Mouse (Mus musculus) liver, embryonic 12.5 days (tissue): ENCODE data around the gene Zyx. TPM values are rescaled to one million over a fixed set of nuclear protein-coding genes. Genes with fewer than 3 reads are reported as not detected.
A peak's percentile ranks its signal among the peaks of the same experiment; 100 is the strongest.

Experiments
- ATAC-seq: fragments of 200-750 bp; cut with Nextera tagmentation; 2 replicates; pipeline ENCODE4 v1.8.0; 2017; ENCODE audit warnings: moderate number of reproducible peaks, mild to moderate bottlenecking, moderate library complexity
- H3K27ac ChIP-seq: fragments of 300-500 bp; sonication (generic); 2 replicates; pipeline ENCODE4 v1.5.1; 2016; ENCODE audit warnings: mild to moderate bottlenecking
- H3K27me3 ChIP-seq: fragments of 300-500 bp; sonication (generic); replicated peaks from 2 replicates; pipeline ENCODE4 v1.6.1; 2016; ENCODE audit warnings: mild to moderate bottlenecking, moderate library complexity
- H3K36me3 ChIP-seq: fragments of 300-500 bp; sonication (generic); 2 replicates; pipeline ENCODE4 v1.6.1; 2016; ENCODE audit warnings: mild to moderate bottlenecking, moderate library complexity
- H3K4me1 ChIP-seq: fragments of 300-500 bp; sonication (generic); 2 replicates; pipeline ENCODE4 v1.6.1; 2016
- H3K4me2 ChIP-seq: fragments of 300-500 bp; sonication (generic); 2 replicates; pipeline ENCODE4 v1.6.1; 2016; ENCODE audit warnings: mild to moderate bottlenecking, moderate library complexity
- H3K4me3 ChIP-seq: fragments of 300-500 bp; sonication (generic); 2 replicates; pipeline ENCODE4 v1.5.1; 2016; ENCODE audit warnings: mild to moderate bottlenecking, moderate library complexity
- H3K9ac ChIP-seq: fragments of 300-500 bp; sonication (generic); 2 replicates; pipeline ENCODE4 v1.6.1; 2016; ENCODE audit warnings: mild to moderate bottlenecking, moderate library complexity
- H3K9me3 ChIP-seq: fragments of 300-500 bp; sonication (generic); replicated peaks from 2 replicates; pipeline ENCODE4 v1.6.1; 2016; ENCODE audit warnings: mild to moderate bottlenecking, moderate library complexity
- WGBS: fragments of 180-500 bp; shearing (Covaris S2); methylation state at CpG from one replicate; pipeline ENCODE4 v1.1.7; 2016; ENCODE audit not compliant: insufficient replicate concordance; 5-methylcytosine and 5-hydroxymethylcytosine counted together
- polyA plus RNA-seq: library from polyadenylated mRNA; unstranded; fragments of >200 nt; fragmentation: Nextera tagmentation; extraction: Ambion mirVana; gene quantifications from 2 replicates; pipeline ENCODE4 v1.2.1, GENCODE M21; 2016

Zyx gene
- polyA plus RNA-seq, 1 experiment from 2014 or later: 66.5 TPM

- whole genome bisulfite sequencing: 74% methylated on average over 6 of the region's 6 CpGs
- Histone ChIP-seq H3K27me3 (no peaks in the 10 kb centered on the region), H3K36me3 (peaks cover 54% of the 10 kb centered on the region), H3K4me3 (no peak overlapping the region), H3K4me2 (no peak overlapping the region), H3K4me1 (peaks cover 9% of the 10 kb centered on the region; the same call in 1 of the 2 replicates), H3K9ac (no peak overlapping the region), H3K27ac (no peak overlapping the region), H3K9me3 (no peaks in the 10 kb centered on the region)
- no peak for ATAC-seq
These were observed 10.9 kb downstream of the Zyx start for GRCm38 (mm10) chr6:42360231-42360840.

GRCm38 (mm10) chr6:42361041-42361895, 11.8 kb downstream of the Zyx start:
- no peak overlapping the region for H3K9ac ChIP-seq
- no peaks in the 10 kb centered on the region for H3K9me3 ChIP-seq
- no peak overlapping the region for H3K4me3 ChIP-seq
- no peak overlapping the region for H3K27ac ChIP-seq
- 74% methylated on average over 13 of the region's 13 CpGs for WGBS
- ATAC-seq: no peak
- no peaks in the 10 kb centered on the region for H3K27me3 ChIP-seq
- peaks cover 44% of the 10 kb centered on the region for H3K36me3 ChIP-seq
- H3K4me2 ChIP-seq: no peak overlapping the region
- H3K4me1 ChIP-seq: peaks cover 9% of the 10 kb centered on the region; the same call in 1 of the 2 replicates

- Histone ChIP-seq H3K4me3 (no peak overlapping the region), H3K27me3 (no peaks in the 10 kb centered on the region), H3K4me1 (peaks cover 9% of the 10 kb centered on the region; the same call in 1 of the 2 replicates), H3K36me3 (peaks cover 36% of the 10 kb centered on the region), H3K27ac (no peak overlapping the region), H3K9me3 (no peaks in the 10 kb centered on the region), H3K9ac (no peak overlapping the region), H3K4me2 (no peak overlapping the region)
- WGBS: 65% methylated on average over 1 of the region's 1 CpGs
- ATAC-seq: no peak
These were observed 12.6 kb downstream of the Zyx start for GRCm38 (mm10) chr6:42362074-42362473.

GRCm38 (mm10) chr6:42362497-42362896, 13.1 kb downstream of the Zyx start:
- H3K4me2 ChIP-seq: no peak overlapping the region
- H3K4me3 ChIP-seq: no peak overlapping the region
- no peak overlapping the region for H3K9ac ChIP-seq
- ATAC-seq: 0 out of 2 replicates have a peak, but pooled peaks have one; percentile 19
- 74% methylated on average over 1 of the region's 1 CpGs for WGBS
- H3K36me3 ChIP-seq: peaks cover 32% of the 10 kb centered on the region
- no peaks in the 10 kb centered on the region for H3K27me3 ChIP-seq
- H3K27ac ChIP-seq: no peak overlapping the region
- H3K9me3 ChIP-seq: no peaks in the 10 kb centered on the region
- peaks cover 9% of the 10 kb centered on the region; the same call in 1 of the 2 replicates for H3K4me1 ChIP-seq

GRCm38 (mm10) chr6:42362974-42363373, 13.5 kb downstream of the Zyx start:
- no peak overlapping the region for H3K27ac ChIP-seq
- 34% methylated on average over 3 of the region's 3 CpGs for WGBS

GRCm38 (mm10) chr6:42364066-42364465, 14.6 kb downstream of the Zyx start:
- Histone ChIP-seq H3K4me2 (no peak overlapping the region), H3K4me3 (no peak overlapping the region), H3K27ac (no peak overlapping the region), H3K9me3 (no peaks in the 10 kb centered on the region), H3K36me3 (peaks cover 16% of the 10 kb centered on the region), H3K4me1 (peaks cover 9% of the 10 kb centered on the region; the same call in 1 of the 2 replicates), H3K9ac (no peak overlapping the region), H3K27me3 (no peaks in the 10 kb centered on the region)
- 69% methylated on average over 4 of the region's 4 CpGs for WGBS
- ATAC-seq: no peak

More at GRCm38 (mm10) chr6:42362974-42363373, 13.5 kb downstream of the Zyx start:
- no peak overlapping the region for H3K4me3 ChIP-seq
- H3K27me3 ChIP-seq: no peaks in the 10 kb centered on the region
- no peaks in the 10 kb centered on the region for H3K9me3 ChIP-seq
- H3K36me3 ChIP-seq: peaks cover 27% of the 10 kb centered on the region
- H3K4me1 ChIP-seq: peaks cover 9% of the 10 kb centered on the region; the same call in 1 of the 2 replicates
- no peak overlapping the region for H3K4me2 ChIP-seq
- no peak overlapping the region for H3K9ac ChIP-seq
- ATAC-seq: no peak

GRCm38 (mm10) chr6:42364607-42365006, 15.2 kb downstream of the Zyx start:
- peaks cover 11% of the 10 kb centered on the region; the same call in 1 of the 2 replicates for H3K36me3 ChIP-seq
- 80% methylated on average over 15 of the region's 15 CpGs for WGBS
- ATAC-seq: no peak

GRCm38 (mm10) chr6:42365215-42365614, 15.8 kb downstream of the Zyx start:
- no peak overlapping the region for H3K27ac ChIP-seq
- no peaks in the 10 kb centered on the region for H3K9me3 ChIP-seq
- WGBS: 64% methylated on average over 6 of the region's 6 CpGs
- H3K4me3 ChIP-seq: no peak overlapping the region
- H3K9ac ChIP-seq: no peak overlapping the region
- peaks cover 5% of the 10 kb centered on the region; the same call in 1 of the 2 replicates for H3K36me3 ChIP-seq
- H3K4me2 ChIP-seq: no peak overlapping the region
- peaks cover 9% of the 10 kb centered on the region; the same call in 1 of the 2 replicates for H3K4me1 ChIP-seq
- no peaks in the 10 kb centered on the region for H3K27me3 ChIP-seq
- ATAC-seq: no peak

More at GRCm38 (mm10) chr6:42364607-42365006, 15.2 kb downstream of the Zyx start:
- H3K4me3 ChIP-seq: no peak overlapping the region
- peaks cover 9% of the 10 kb centered on the region; the same call in 1 of the 2 replicates for H3K4me1 ChIP-seq
- no peaks in the 10 kb centered on the region for H3K9me3 ChIP-seq
- no peak overlapping the region for H3K4me2 ChIP-seq
- H3K27me3 ChIP-seq: no peaks in the 10 kb centered on the region
- no peak overlapping the region for H3K9ac ChIP-seq
- no peak overlapping the region for H3K27ac ChIP-seq

- Histone ChIP-seq H3K4me1 (peaks cover 14% of the 10 kb centered on the region), H3K9me3 (no peaks in the 10 kb centered on the region), H3K4me3 (no peak overlapping the region), H3K4me2 (no peak overlapping the region), H3K9ac (no peak overlapping the region), H3K27me3 (peaks cover 14% of the 10 kb centered on the region; the same call in 1 of the 2 replicates), H3K36me3 (no peaks in the 10 kb centered on the region), H3K27ac (no peak overlapping the region)
- WGBS: 58% methylated on average over 3 of the region's 3 CpGs
- no peak for ATAC-seq
These were observed 20.4 kb downstream of the Zyx start for GRCm38 (mm10) chr6:42369870-42370269.

GRCm38 (mm10) chr6:42370630-42371363, 21.4 kb downstream of the Zyx start:
- ATAC-seq: no peak
- no peaks in the 10 kb centered on the region for H3K36me3 ChIP-seq
- no peak overlapping the region for H3K9ac ChIP-seq
- 65% methylated on average over 4 of the region's 4 CpGs for WGBS
- no peak overlapping the region for H3K27ac ChIP-seq
- H3K9me3 ChIP-seq: no peaks in the 10 kb centered on the region
- H3K4me1 ChIP-seq: peaks cover 14% of the 10 kb centered on the region
- H3K4me2 ChIP-seq: no peak overlapping the region
- H3K27me3 ChIP-seq: peaks cover 14% of the 10 kb centered on the region; the same call in 1 of the 2 replicates
- no peak overlapping the region for H3K4me3 ChIP-seq

GRCm38 (mm10) chr6:42372001-42372400, 22.6 kb downstream of the Zyx start:
- Histone ChIP-seq H3K4me1 (peaks cover 19% of the 10 kb centered on the region), H3K4me2 (peak overlapping the region; percentile 83), H3K4me3 (no peak overlapping the region), H3K9ac (no peak overlapping the region), H3K27ac (no peak overlapping the region), H3K36me3 (no peaks in the 10 kb centered on the region), H3K27me3 (peaks cover 14% of the 10 kb centered on the region; the same call in 1 of the 2 replicates), H3K9me3 (no peaks in the 10 kb centered on the region)
- ATAC-seq: no peak; the same call in 1 of the 2 replicates
- WGBS: 16% methylated on average over 3 of the region's 3 CpGs
